Mouse (Mus musculus) retina, embryonic 14.5 days (tissue): ENCODE measurements around the gene Sit1.
A peak's percentile ranks its signal among the peaks of the same experiment; 100 is the strongest.

Source experiments
- DNase-seq: peaks from one replicate; pipeline ENCODE4 v3.0.0-alpha.2; 2015; ENCODE audit warnings: low spot score

Gene Sit1

DNA sequence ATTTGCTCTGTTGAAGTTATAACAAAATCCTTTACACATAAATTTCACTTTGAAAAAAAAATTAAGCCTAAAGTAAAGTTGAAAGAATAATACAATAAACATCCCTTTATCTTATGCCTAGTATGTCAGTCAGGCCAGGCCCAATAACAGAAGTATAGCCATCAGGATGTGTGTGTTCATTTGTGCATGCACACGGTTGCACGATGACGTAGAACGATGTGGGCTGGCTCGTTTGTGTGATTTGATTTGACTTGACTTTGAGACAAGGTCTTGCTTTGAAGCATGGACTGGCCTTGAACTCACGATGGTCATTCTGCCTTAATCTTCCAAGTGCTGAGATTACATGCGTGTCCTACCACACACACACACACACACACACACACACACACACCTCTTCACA is 16.7 kb downstream of the Sit1 start:
- no peak for DNase-seq

- no peak for DNase-seq
Measured at GRCm38 (mm10) chr4:43465935-43466334, 17.6 kb downstream of the Sit1 start.

DNA sequence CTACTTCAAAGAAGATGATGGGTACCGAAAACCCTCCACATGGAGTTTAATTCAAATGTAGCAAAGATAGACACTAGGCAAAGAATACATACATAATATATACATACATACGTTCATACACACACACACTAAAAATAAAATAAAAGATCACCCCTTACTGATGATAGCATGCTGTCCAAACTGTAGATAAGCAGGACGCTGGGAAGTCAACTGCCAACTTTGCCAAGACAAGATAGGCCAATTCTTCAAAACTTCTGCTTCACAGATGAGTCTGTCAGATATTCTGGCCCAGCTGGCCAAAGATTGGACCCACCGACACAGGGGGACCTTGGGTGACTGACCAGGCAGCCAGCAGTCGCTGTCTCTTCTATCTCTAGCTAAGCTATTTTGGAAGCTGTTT is 20.4 kb downstream of the Sit1 start:
- DNase-seq = no peak

DNA sequence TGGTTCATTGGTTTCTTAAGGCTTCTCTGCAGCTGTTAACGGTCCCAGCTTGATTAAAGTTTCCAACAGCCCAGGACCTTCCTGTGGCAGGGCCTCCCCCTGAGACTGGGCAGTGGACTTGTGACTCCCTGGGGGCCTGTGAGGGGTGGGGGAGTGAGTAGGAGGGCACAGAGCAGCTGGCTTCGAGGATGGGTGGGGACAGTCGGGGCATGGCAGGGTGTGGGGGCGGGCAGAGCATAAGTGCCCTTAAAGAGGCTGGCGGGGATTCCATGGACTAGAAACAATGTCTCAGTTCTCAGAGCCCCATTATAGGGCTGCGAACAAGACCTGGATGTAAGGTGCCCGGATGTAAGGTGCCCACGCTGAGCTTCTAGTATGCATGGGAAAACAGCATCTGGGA is 26.4 kb downstream of the Sit1 start:
- no peak for DNase-seq

- no peak for DNase-seq
Measured at GRCm38 (mm10) chr4:43456470-43456869, 27.1 kb downstream of the Sit1 start.

DNA sequence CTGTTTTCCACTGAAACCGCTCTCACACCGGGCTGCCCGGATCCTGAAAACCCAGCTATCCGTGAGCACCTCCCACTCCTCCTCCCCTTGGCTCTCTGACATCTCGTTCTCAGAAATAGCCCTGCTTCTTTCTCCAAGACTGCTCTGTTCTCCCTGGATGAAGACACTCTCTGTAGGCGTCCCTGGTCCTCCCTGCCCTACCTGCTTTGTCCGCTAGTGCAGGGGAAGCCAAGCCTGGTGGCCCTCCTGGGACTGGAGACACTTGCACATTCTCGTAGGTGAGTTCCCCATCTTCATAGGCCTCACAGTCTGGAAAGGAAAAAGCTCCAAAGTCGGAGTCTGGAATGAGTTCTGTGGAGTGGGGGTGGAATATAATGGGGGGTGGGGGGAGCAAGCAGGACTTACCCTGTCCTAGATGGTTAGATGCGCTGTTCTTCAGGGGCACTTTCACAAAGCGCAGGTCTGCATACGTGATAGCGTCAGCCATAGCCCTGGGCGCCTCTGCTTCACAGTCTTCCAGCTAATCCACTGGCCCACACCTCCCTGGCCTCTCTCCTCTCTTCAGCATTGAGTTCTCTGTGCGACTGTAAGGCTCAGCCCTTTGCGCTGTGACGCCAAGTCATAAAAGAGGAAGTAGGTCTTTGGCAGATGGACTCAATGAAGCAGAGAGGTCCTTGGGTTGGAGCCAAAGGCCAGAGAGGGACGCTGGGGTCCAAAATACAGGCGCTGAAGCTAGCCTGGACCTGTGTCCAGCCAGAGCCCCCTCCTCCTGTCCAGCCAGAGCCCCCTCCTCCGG is 29.3 kb downstream of the Sit1 start, which contains the start of gene Cd72:
Cd72 (minus strand) TSS at position 588 of the 796 bp plus-strand sequence.
- DNase-seq = no peak

GRCm38 (mm10) chr4:43453413-43453812 is 30.1 kb downstream of the Sit1 start:
- DNase-seq = peak; percentile 44

GRCm38 (mm10) chr4:43452315-43452714 is 31.2 kb downstream of the Sit1 start:
- no peak for DNase-seq

DNA sequence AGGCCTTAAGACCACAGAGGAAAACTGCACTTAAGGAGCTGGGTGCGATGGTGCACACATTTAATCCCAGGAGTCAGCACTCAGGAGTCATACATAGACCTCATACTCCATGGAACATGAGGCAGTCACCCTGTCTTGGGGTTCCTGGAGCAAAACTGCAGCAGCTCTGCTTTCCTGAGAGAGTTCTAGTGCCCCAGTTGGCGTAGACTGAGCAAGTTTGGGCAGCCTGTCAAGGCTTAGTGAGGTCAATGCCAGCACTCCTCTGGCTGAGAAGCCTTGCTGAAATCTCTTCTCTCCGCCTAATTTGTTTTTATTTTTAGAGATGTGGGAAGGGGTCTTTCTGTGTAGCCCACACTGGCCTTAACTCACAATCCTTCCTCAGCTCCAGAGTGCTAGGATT is 35.0 kb downstream of the Sit1 start:
- DNase-seq = no peak

GRCm38 (mm10) chr4:43447251-43447650 is 36.3 kb downstream of the Sit1 start:
- DNase-seq = no peak

DNA sequence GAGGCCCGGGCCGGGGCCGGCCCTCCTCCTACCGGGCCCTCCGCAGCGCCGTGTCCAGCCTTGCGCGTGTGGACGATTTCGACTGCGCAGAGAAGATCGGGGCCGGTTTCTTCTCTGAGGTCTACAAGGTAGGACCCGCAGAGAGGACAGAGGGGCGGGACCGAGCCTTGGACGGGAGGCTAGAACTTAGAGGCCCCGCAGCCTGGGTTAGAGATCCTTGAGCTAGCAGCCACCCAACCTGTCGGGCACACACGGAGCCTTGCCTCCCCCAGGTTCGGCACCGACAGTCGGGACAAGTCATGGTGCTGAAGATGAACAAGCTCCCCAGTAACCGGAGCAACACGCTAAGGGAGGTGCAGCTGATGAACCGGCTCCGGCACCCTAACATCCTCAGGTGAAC is 40.0 kb downstream of the Sit1 start:
- peak; percentile 39 for DNase-seq

DNA sequence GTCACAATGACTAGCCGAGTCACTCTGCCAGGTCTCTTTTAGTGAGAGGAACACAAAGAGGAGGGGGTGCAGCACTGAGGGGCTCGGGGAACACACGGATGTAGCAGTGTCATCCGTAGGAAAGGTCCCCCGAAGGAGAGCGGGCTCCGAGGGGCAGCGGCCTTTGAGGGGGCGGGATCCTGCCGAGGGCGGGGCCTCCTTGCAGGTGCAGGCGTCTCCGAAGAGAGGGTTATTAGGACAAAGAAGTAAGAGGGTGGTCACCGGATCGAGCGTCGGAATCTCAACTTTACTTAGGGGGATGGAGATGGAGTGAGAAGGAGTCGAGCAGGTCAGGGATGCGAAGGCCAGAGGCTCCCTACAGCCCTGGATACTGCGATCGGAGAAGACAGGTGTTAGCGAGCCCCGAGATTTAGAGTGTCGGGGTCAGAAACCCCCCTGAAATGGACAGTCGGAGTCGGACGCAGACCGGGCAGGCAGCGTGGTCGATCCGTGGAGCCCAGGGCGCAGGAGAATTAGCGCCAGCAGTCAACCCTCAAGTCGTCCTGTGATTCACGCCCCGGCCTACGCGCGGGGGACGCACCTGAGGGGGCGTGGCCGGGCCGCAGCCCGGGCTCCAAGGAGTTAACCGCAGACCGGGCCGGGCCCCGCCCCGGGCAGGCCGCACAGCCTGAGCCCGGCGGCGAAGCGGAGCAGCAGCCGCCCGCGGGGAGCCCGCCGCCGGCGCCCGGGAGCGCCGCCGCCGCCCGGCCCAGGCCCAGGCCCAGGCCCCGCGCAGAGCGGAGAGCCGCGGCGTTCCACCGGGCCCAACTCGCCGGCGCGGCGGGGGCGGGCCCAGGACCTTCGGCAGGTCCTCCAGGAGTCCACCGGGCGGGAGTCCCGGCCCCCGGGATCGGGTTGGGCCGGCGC is 40.8 kb downstream of the Sit1 start:
- peak; percentile 75 for DNase-seq

GRCm38 (mm10) chr4:43442044-43442443 is 41.5 kb downstream of the Sit1 start:
- peak; percentile 100 for DNase-seq

GRCm38 (mm10) chr4:43441639-43442038 is 41.9 kb downstream of the Sit1 start, which contains the start of gene Tesk1:
TSS of gene Tesk1 (plus strand) at chr4:43441939.
- no peak for DNase-seq

GRCm38 (mm10) chr4:43432832-43433231 is 50.7 kb downstream of the Sit1 start:
- peak; percentile 23 for DNase-seq
